Mouse (Mus musculus): ENCODE results near the gene Bahcc1. TPM values are rescaled to one million over a fixed set of nuclear protein-coding genes. Genes with fewer than 3 reads are reported as not detected.

Gene Bahcc1
- total RNA-seq, 1 experiment = 11.7 TPM

DNA sequence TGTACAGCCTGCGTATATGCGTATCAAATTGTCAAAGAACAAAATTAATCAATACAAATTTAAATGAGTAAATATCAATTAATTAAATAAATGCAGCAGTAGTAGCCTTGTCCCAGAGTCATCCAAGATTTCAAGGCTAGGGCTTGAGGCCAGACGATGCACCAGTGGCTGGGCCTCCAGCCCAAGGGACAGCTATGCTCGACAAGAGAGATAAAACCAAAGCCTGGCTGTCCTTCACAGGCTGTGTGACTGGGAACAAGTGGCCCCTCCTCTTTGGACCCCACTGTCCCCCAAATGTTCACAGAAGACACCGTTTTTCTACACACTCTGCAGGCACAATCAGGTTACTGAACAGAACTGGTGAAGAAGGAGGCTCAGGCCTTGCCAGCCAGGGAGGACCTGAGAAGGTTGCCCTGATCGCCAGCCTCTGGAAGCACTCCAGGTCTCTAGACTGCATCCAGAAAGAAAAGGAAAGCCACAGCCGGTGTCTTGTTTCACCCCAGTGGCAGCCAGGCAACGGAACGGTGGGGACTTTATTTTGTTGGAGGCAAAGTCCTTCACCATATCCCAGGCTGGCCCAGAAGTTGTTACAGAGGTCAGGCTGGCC is 12.7 kb upstream of the Bahcc1 start:
- Histone ChIP-seq H3K9ac (ENCODE audit: insufficient read depth, low read depth, low read length, poor library complexity, severe bottlenecking) (no peak overlapping the region), H3K36me3 (ENCODE audit: control insufficient read depth, insufficient read depth, low read length, poor library complexity, severe bottlenecking) (no peaks in the 10 kb centered on the region), H3K4me3 (ENCODE audit: insufficient read depth in 1 of 2, low read depth in 1 of 2, low read length in 2 of 2, poor library complexity in 1 of 2, severe bottlenecking in 1 of 2) (no peak overlapping the region), H3K9me3 (ENCODE audit: control insufficient read depth, insufficient read depth, low read depth, low read length) (no peaks in the 10 kb centered on the region), H3K27ac (ENCODE audit: insufficient read depth, low read depth, low read length, poor library complexity, severe bottlenecking) (no peak overlapping the region), H3K4me1 (ENCODE audit: control insufficient read depth in 2 of 2, insufficient read depth in 2 of 2, low read length in 2 of 2, poor library complexity in 1 of 2) (peaks cover 6 to 16% of the 10 kb centered on the region in 2 experiments; a peak in 2 of 4 replicates)
- no peak for DNase-seq (ENCODE audit: low read depth, low spot score)
- TF ChIP-seq ZNF384 (IDR thresholded peaks at IDR 0.05; ENCODE audit: low read depth, low read length) (no peak), ZC3H11A (IDR thresholded peaks at IDR 0.05; ENCODE audit: borderline replicate concordance, low read depth, low read length) (no peak), MAFK (IDR thresholded peaks at IDR 0.05; ENCODE audit: insufficient read depth, low read depth, low read length) (no peak), HCFC1 (IDR thresholded peaks at IDR 0.05; ENCODE audit: borderline replicate concordance, insufficient read depth, low read length) (no peak), CHD2 (IDR thresholded peaks at IDR 0.05; ENCODE audit: low read depth, low read length) (no peak)
- in situ Hi-C loops (cut with MboI; ENCODE audit: low sequenced_read_pairs in 2 of 2, unreplicated experiment in 2 of 2) = no loop called here

DNA sequence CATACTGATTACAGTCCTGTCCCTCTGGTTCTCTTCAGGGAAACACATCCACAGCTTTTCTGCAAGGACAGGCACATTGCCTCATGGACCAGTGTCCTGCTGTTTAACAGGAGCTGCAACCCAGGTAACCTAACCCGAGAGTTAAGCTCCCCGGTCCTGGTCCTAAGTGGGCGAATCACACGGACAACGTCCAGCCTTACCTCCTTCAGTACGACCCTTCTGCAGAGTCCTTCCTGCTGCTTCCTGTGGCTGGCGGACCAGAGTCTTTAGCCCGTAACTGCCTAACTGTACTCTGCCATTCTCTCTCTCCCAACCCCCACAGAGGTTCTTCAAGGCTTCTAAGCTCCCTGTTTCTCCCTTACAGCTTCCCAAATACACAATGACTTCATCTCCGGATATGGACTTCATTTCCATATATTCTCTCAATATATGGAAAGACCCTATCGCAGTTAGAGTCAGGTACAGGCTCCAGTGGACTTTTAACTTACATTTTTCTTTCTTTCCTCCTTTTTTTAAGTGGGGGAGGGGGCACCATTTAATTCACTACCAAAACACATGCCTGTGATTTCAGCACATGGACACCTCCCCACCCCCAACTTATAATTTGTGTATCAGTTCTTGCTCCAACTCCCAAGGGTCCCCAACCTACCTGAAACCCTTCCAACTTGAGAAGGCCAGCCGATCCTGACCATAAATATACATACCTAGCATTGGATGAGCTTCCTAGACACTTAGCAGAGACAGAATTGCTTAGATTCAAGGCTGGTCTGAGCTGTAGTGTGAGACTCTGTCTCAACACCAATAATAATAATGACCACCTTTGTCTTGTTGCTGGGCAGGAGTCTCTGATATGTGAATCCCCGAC is 11.6 kb upstream of the Bahcc1 start:
- Histone ChIP-seq H3K27ac (ENCODE audit: insufficient read depth, low read depth, low read length, poor library complexity, severe bottlenecking) (no peak overlapping the region), H3K4me3 (ENCODE audit: insufficient read depth in 1 of 2, low read depth in 1 of 2, low read length in 2 of 2, poor library complexity in 1 of 2, severe bottlenecking in 1 of 2) (no peak overlapping the region)
- in situ Hi-C loops (cut with MboI; ENCODE audit: low sequenced_read_pairs in 2 of 2, unreplicated experiment in 2 of 2) = no loop called here

DNA sequence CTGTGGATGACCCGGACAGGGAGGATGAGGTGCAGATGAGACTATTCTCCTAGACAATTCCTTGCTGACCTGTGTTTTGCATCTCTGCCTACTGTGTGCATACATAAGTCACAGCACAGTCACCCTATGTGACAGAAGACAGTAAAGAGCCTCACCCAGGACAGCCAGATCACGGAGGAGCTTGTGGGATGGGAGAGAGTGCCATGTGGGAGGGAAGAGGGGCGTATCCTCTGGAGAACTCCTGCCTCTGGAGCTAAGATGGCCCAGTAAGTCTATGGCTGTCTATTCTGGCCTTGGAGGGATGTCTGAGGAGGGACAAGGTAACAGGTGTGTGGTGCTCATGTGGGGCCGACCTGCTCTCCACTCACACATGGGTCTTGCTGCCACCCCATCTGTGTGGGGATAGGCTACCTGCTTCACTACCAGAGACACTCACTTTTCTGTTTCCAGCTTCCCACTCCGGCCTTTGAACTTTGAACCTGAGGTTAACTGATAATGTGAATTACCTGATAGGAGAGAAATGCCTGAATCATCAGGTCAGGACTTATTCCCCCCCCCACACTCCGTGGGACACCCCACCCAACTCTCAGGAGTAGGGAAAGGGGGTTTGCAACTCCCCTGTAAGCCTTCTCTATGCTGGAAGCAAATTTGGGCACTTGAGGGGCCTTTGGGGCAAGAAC is 10.2 kb upstream of the Bahcc1 start:
- Histone ChIP-seq H3K9me3 (ENCODE audit: control insufficient read depth, insufficient read depth, low read depth, low read length) (no peaks in the 10 kb centered on the region), H3K36me3 (ENCODE audit: control insufficient read depth, insufficient read depth, low read length, poor library complexity, severe bottlenecking) (no peaks in the 10 kb centered on the region; the same call in 1 of the 2 replicates), H3K27ac (ENCODE audit: insufficient read depth, low read depth, low read length, poor library complexity, severe bottlenecking) (no peak overlapping the region), H3K4me1 (ENCODE audit: control insufficient read depth in 2 of 2, insufficient read depth in 2 of 2, low read length in 2 of 2, poor library complexity in 1 of 2) (peaks cover 1 to 5% of the 10 kb centered on the region in 2 experiments; a peak in 1 of 4 replicates), H3K9ac (ENCODE audit: insufficient read depth, low read depth, low read length, poor library complexity, severe bottlenecking) (no peak overlapping the region), H3K4me3 (ENCODE audit: insufficient read depth in 1 of 2, low read depth in 1 of 2, low read length in 2 of 2, poor library complexity in 1 of 2, severe bottlenecking in 1 of 2) (no peak overlapping the region)
- TF ChIP-seq HCFC1 (IDR thresholded peaks at IDR 0.05; ENCODE audit: borderline replicate concordance, insufficient read depth, low read length) = no peak
- no peak for TF ChIP-seq ZC3H11A (IDR thresholded peaks at IDR 0.05; ENCODE audit: borderline replicate concordance, low read depth, low read length)
- no peak for TF ChIP-seq ZNF384 (IDR thresholded peaks at IDR 0.05; ENCODE audit: low read depth, low read length)
- TF ChIP-seq CHD2 (IDR thresholded peaks at IDR 0.05; ENCODE audit: low read depth, low read length) = no peak
- TF ChIP-seq MAFK (IDR thresholded peaks at IDR 0.05; ENCODE audit: insufficient read depth, low read depth, low read length) = no peak
- DNase-seq (ENCODE audit: low read depth, low spot score) = no peak
- in situ Hi-C loops (cut with MboI; ENCODE audit: low sequenced_read_pairs in 2 of 2, unreplicated experiment in 2 of 2) = no loop called here

More for the DNA sequence above, 11.6 kb upstream of the Bahcc1 start:
- DNase-seq (ENCODE audit: low read depth, low spot score) = no peak
- Histone ChIP-seq H3K36me3 (ENCODE audit: control insufficient read depth, insufficient read depth, low read length, poor library complexity, severe bottlenecking) (no peaks in the 10 kb centered on the region), H3K9ac (ENCODE audit: insufficient read depth, low read depth, low read length, poor library complexity, severe bottlenecking) (no peak overlapping the region), H3K9me3 (ENCODE audit: control insufficient read depth, insufficient read depth, low read depth, low read length) (no peaks in the 10 kb centered on the region), H3K4me1 (ENCODE audit: control insufficient read depth in 2 of 2, insufficient read depth in 2 of 2, low read length in 2 of 2, poor library complexity in 1 of 2) (peaks cover 6 to 11% of the 10 kb centered on the region in 2 experiments; a peak in 2 of 4 replicates)
- TF ChIP-seq HCFC1 (IDR thresholded peaks at IDR 0.05; ENCODE audit: borderline replicate concordance, insufficient read depth, low read length) (no peak), MAFK (IDR thresholded peaks at IDR 0.05; ENCODE audit: insufficient read depth, low read depth, low read length) (no peak), CHD2 (IDR thresholded peaks at IDR 0.05; ENCODE audit: low read depth, low read length) (no peak), ZNF384 (IDR thresholded peaks at IDR 0.05; ENCODE audit: low read depth, low read length) (no peak), ZC3H11A (IDR thresholded peaks at IDR 0.05; ENCODE audit: borderline replicate concordance, low read depth, low read length) (no peak)

DNA sequence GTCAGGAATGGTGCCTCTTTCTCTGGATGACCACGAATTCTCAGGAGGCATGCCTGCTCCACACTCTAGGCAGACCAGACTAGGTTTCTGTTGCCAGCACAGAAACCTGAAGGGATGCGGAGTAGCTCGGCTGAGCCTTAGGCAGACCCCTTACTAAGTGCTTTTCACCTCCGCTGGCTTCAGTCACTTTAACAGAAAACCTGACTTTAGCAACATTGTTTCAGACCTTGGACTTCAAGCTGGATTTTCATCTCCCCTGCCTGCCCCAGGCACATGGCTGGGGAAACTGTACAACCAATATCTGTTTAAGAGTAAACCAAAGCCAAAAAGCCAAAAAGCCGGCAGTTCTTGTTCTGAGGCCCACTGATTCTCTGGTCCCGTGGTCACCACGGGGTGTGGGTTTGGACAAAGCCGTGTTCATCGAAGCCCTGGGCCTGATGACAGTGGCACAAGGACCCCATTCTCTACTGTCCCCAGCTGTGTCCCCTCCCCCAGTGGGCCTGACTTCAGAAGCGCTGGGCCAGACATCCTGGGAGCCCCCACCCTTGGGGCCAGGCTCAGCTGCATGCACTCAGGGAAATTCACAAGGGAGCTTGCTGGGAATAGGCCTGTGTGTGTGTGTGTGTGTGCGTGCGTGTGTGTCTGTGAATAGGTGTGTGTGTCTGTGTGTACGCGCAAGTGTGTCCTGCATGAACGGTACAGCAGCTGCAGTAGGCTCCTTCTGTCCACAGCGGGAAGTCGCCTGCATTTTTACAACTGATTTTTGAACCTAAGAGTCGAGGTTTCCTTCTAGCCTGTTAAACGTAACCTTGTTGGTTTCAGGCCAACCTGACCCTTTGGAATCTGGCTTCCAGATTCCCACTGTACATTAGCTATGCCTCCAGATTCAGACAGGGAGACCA is 8.9 kb upstream of the Bahcc1 start:
- no peaks in the 10 kb centered on the region; the same call in 1 of the 2 replicates for H3K36me3 ChIP-seq (ENCODE audit: control insufficient read depth, insufficient read depth, low read length, poor library complexity, severe bottlenecking)
- no peak for DNase-seq (ENCODE audit: low read depth, low spot score)
- H3K27ac ChIP-seq (ENCODE audit: insufficient read depth, low read depth, low read length, poor library complexity, severe bottlenecking) = no peak overlapping the region
- H3K4me1 ChIP-seq (ENCODE audit: control insufficient read depth in 2 of 2, insufficient read depth in 2 of 2, low read length in 2 of 2, poor library complexity in 1 of 2) = peaks cover 0 to 14% of the 10 kb centered on the region in 2 experiments; a peak in 2 of 4 replicates
- H3K9me3 ChIP-seq (ENCODE audit: control insufficient read depth, insufficient read depth, low read depth, low read length) = no peaks in the 10 kb centered on the region
- H3K4me3 ChIP-seq (ENCODE audit: insufficient read depth in 1 of 2, low read depth in 1 of 2, low read length in 2 of 2, poor library complexity in 1 of 2, severe bottlenecking in 1 of 2) = no peak overlapping the region
- in situ Hi-C loops (cut with MboI; ENCODE audit: low sequenced_read_pairs in 2 of 2, unreplicated experiment in 2 of 2) = no loop called here
- H3K9ac ChIP-seq (ENCODE audit: insufficient read depth, low read depth, low read length, poor library complexity, severe bottlenecking) = no peak overlapping the region
- TF ChIP-seq CHD2 (IDR thresholded peaks at IDR 0.05; ENCODE audit: low read depth, low read length) (no peak), HCFC1 (IDR thresholded peaks at IDR 0.05; ENCODE audit: borderline replicate concordance, insufficient read depth, low read length) (no peak), ZNF384 (IDR thresholded peaks at IDR 0.05; ENCODE audit: low read depth, low read length) (no peak), MAFK (IDR thresholded peaks at IDR 0.05; ENCODE audit: insufficient read depth, low read depth, low read length) (no peak)

Data from ES-E14 (cell line).